Mouse (Mus musculus) MEL (cell line): ENCODE results near the gene Grtp1.
A peak's percentile ranks its signal among the peaks of the same experiment; 100 is the strongest.

ENCODE experiments used
- CHD2 ChIP-seq: IDR thresholded peaks from 2 replicates; pipeline ENCODE4 v1.6.1; 2011; ENCODE audit warnings: low read length, improper control_type of control experiment
- CTCF ChIP-seq, 3 experiments: IDR thresholded peaks in 2 of 3; conservative IDR thresholded peaks in 1 of 3; 2 replicates each; pipeline ENCODE4 v1.5.1; 2011 to 2012; ENCODE audit warnings: low read length in 3 of 3, low read depth in 2 of 3, mild to moderate bottlenecking in 2 of 3, improper control_type of control experiment in 1 of 3, inconsistent platforms in 1 of 3, mixed read lengths in 1 of 3, moderate library complexity in 1 of 3; ENCODE audit not compliant: control insufficient read depth in 1 of 3, insufficient read depth in 1 of 3, poor library complexity in 1 of 3, severe bottlenecking in 1 of 3
- ELF1 ChIP-seq: IDR thresholded peaks from 2 replicates; pipeline ENCODE4 v1.6.1; 2014; ENCODE audit warnings: low read depth, mild to moderate bottlenecking, inconsistent platforms, low read length, improper control_type of control experiment, moderate library complexity
- EP300 ChIP-seq, 2 experiments: IDR thresholded peaks; 2 replicates each; pipeline ENCODE4 v1.6.1; 2011; ENCODE audit warnings: improper control_type of control experiment in 2 of 2, low read length in 2 of 2, low read depth in 1 of 2, mild to moderate bottlenecking in 1 of 2
- GATA1 ChIP-seq: IDR thresholded peaks from 2 replicates; pipeline ENCODE4 v1.6.1; 2011; ENCODE audit warnings: low read depth, low read length, improper control_type of control experiment
- HCFC1 ChIP-seq: IDR thresholded peaks from 2 replicates; pipeline ENCODE4 v1.6.1; 2012; ENCODE audit warnings: low read depth, mild to moderate bottlenecking, inconsistent platforms, low read length, improper control_type of control experiment, moderate library complexity
- MEF2A ChIP-seq: IDR thresholded peaks from 2 replicates; pipeline ENCODE4 v1.6.1; 2014; ENCODE audit warnings: low read depth, mild to moderate bottlenecking, inconsistent platforms, low read length, improper control_type of control experiment; ENCODE audit not compliant: poor library complexity, insufficient replicate concordance, severe bottlenecking; ENCODE audit errors: extremely low read depth
- NELFE ChIP-seq: IDR thresholded peaks from 2 replicates; pipeline ENCODE4 v1.6.1; 2011; ENCODE audit warnings: low read depth, low read length, improper control_type of control experiment
- POLR2A ChIP-seq, 2 experiments: IDR thresholded peaks; 2 replicates each; pipeline ENCODE4 v1.6.1; 2011 to 2012; ENCODE audit warnings: low read length in 2 of 2, mild to moderate bottlenecking in 2 of 2, control low read depth in 1 of 2, improper control_type of control experiment in 1 of 2, low read depth in 1 of 2, moderate library complexity in 1 of 2; ENCODE audit not compliant: control insufficient read depth in 1 of 2, insufficient read depth in 1 of 2, poor library complexity in 1 of 2
- POLR2AphosphoS5 ChIP-seq: IDR thresholded peaks from 2 replicates; pipeline ENCODE4 v1.6.1; 2012; ENCODE audit warnings: low read depth, borderline replicate concordance, mild to moderate bottlenecking, inconsistent platforms, low read length, moderate library complexity, mixed read lengths
- TCF12 ChIP-seq: IDR thresholded peaks from 2 replicates; pipeline ENCODE4 v1.6.1; 2014; ENCODE audit warnings: low read depth, mild to moderate bottlenecking, inconsistent platforms, low read length, improper control_type of control experiment, moderate library complexity
- USF1 ChIP-seq: IDR thresholded peaks from 2 replicates; pipeline ENCODE4 v1.6.1; 2014; ENCODE audit warnings: low read depth, mild to moderate bottlenecking, inconsistent platforms, low read length, improper control_type of control experiment, moderate library complexity
- ZC3H11A ChIP-seq: IDR thresholded peaks from 2 replicates; pipeline ENCODE4 v1.6.1; 2012; ENCODE audit warnings: low read depth, mild to moderate bottlenecking, inconsistent platforms, low read length, improper control_type of control experiment
- ZNF384 ChIP-seq: IDR thresholded peaks from 2 replicates; pipeline ENCODE4 v1.6.1; 2012; ENCODE audit warnings: low read depth, mild to moderate bottlenecking, inconsistent platforms, low read length, improper control_type of control experiment

DNA sequence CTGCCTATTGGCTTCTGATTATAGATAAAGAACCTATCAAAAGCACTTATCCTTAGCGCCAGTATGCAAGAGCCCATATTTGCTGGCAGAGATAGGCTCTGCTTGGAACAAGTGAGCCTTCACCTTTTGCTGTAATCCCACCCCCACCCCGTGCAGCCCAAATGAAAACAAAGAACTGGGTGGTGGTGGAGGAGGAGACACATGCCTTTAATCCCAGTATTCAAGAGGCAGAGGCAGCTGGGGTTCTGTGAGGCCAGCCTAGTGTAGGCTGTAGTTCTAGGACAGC lies 18.8 kb downstream of the Grtp1 start:
- TF ChIP-seq CTCF (IDR thresholded peaks at IDR 0.05 in 2 of 3, conservative IDR thresholded peaks at IDR 0.05 in 1 of 3; ENCODE audit: control insufficient read depth in 1 of 3, insufficient read depth in 1 of 3, low read depth in 2 of 3, low read length in 3 of 3, poor library complexity in 1 of 3, severe bottlenecking in 1 of 3) = no peak
- no peak for TF ChIP-seq ZC3H11A
- no peak for TF ChIP-seq NELFE
- TF ChIP-seq GATA1 = no peak
- TF ChIP-seq ZNF384 = no peak
- no peak for TF ChIP-seq ELF1
- TF ChIP-seq POLR2AphosphoS5 = no peak
- no peak for TF ChIP-seq CHD2
- TF ChIP-seq HCFC1 = no peak
- TF ChIP-seq MEF2A = no peak
- no peak for TF ChIP-seq POLR2A (IDR thresholded peaks at IDR 0.05; ENCODE audit: control insufficient read depth in 1 of 2, insufficient read depth in 1 of 2, low read depth in 1 of 2, low read length in 2 of 2, poor library complexity in 1 of 2)
- 0 out of 2 replicates have a peak, but pooled peaks have one; percentile 13 for TF ChIP-seq TCF12
- no peak for TF ChIP-seq USF1
- TF ChIP-seq EP300 (IDR thresholded peaks at IDR 0.05; ENCODE audit: low read depth in 1 of 2, low read length in 2 of 2) = peak in 1 of 2 experiments; percentile 10; a peak in 1 of 4 replicates
